In genomic region chr16:23953189-23953958, GRCm38 (mm10) we compare ENCODE assay signal across 10 mouse cellular contexts. TPM values are rescaled to one million over a fixed set of nuclear protein-coding genes. Genes with fewer than 3 reads are reported as not detected.
DNase-seq lines count a peak whose midpoint lies in the region; ATAC-seq and TF ChIP-seq lines count a peak whose summit lies in the region.
"Had no signal": no experiment of that assay in that cellular context is flagged by ENCODE, and none has a peak within 500 bp of the region (broad histone marks: within the 10 kb centered on the region; RNA-seq: fewer than 3 reads in every experiment).

No protein-coding gene starts in this region.

- no peak for TF ChIP-seq POLR2A in bone marrow, adult 2 months (IDR thresholded peaks at IDR 0.05; ENCODE audit: borderline replicate concordance, control insufficient read depth, low read depth, low read length)

- H3K9me3 ChIP-seq in forebrain, embryonic 14.5 days (replicated peaks; ENCODE audit: control insufficient read depth, low read length), result no peaks in the 10 kb centered on the region
- H3K9me3 ChIP-seq: stomach, embryonic 15.5 days had no signal

- no peaks in the 10 kb centered on the region for H3K27me3 ChIP-seq in forebrain, embryonic 14.5 days (replicated peaks; ENCODE audit: control insufficient read depth, insufficient read depth, low read length)
- H3K27me3 ChIP-seq: stomach, embryonic 15.5 days had no signal

- H3K27ac ChIP-seq in bone marrow, adult 2 months (ENCODE audit: control insufficient read depth, insufficient read depth, low read depth, low read length, poor library complexity), result no peak overlapping the region
- no peak overlapping the region for H3K27ac ChIP-seq in forebrain, embryonic 14.5 days (ENCODE audit: low read depth, low read length)
- H3K27ac ChIP-seq: stomach, embryonic 15.5 days had no signal

- peak; percentile 72 for ATAC-seq in forebrain, embryonic 14.5 days

- H3K36me3 ChIP-seq in forebrain, embryonic 14.5 days (ENCODE audit: control insufficient read depth, insufficient read depth, low read length), result no peaks in the 10 kb centered on the region
- H3K36me3 ChIP-seq: stomach, embryonic 15.5 days had no signal

- no peak overlapping the region for H3K4me3 ChIP-seq in bone marrow, adult 2 months (replicated peaks; ENCODE audit: control insufficient read depth, low read depth, low read length)
- no peak overlapping the region for H3K4me3 ChIP-seq in forebrain, embryonic 14.5 days (ENCODE audit: low read depth, low read length)
- H3K4me3 ChIP-seq: stomach, embryonic 15.5 days had no signal

- peak; percentile 63 for DNase-seq in gastrocnemius, adult 18-20 months (ENCODE audit: low spot score)
- no peak for DNase-seq in gastrocnemius, adult 8-10 months (ENCODE audit: low spot score in 2 of 2)
- peak; percentile 54 for DNase-seq in 416B (ENCODE audit: low read depth)
- peak; percentile 76 for DNase-seq in forebrain, embryonic 14.5 days (ENCODE audit: low spot score)
- DNase-seq in kidney, postnatal 10 days, result peak; percentile 82
- peak; percentile 38 for DNase-seq in lung, postnatal 25 days (ENCODE audit: low spot score)
- peak; percentile 29 to 72 for DNase-seq in spleen, postnatal 4 days (ENCODE audit: low spot score in 2 of 2)

- no peak overlapping the region for H3K4me2 ChIP-seq in forebrain, embryonic 14.5 days (ENCODE audit: low read length)
- H3K4me2 ChIP-seq: stomach, embryonic 15.5 days had no signal

- H3K9ac ChIP-seq in forebrain, embryonic 14.5 days (ENCODE audit: low read length), result no peak overlapping the region
- H3K9ac ChIP-seq: stomach, embryonic 15.5 days had no signal

- 59% methylated on average over 11 of the region's 11 CpGs for WGBS in bone marrow, adult 2 months
- WGBS in forebrain, embryonic 14.5 days, result 45% methylated on average over 11 of the region's 11 CpGs

- no peaks in the 10 kb centered on the region for H3K4me1 ChIP-seq in bone marrow, adult 2 months (ENCODE audit: control insufficient read depth, insufficient read depth, low read length)
- H3K4me1 ChIP-seq in forebrain, embryonic 14.5 days (ENCODE audit: control insufficient read depth, insufficient read depth, low read length), result no peaks in the 10 kb centered on the region
- H3K4me1 ChIP-seq: stomach, embryonic 15.5 days had no signal

- peak; percentile 41; the same call in 1 of the 2 replicates for TF ChIP-seq CTCF in bone marrow, adult 2 months (IDR thresholded peaks at IDR 0.05; ENCODE audit: control insufficient read depth, insufficient read depth, low read length)

RNA-seq across cellular contexts. Expression of gene Rtp2, which starts 21.2 kb away (rescaled TPM):
- not detected for total RNA-seq in gastrocnemius, adult 18-20 months (2021)
- total RNA-seq in gastrocnemius, adult 8-10 months (2022), result not detected
- not detected in 2 replicates for polyA plus RNA-seq in bone marrow, adult 2 months (2011; ENCODE audit: insufficient read depth, insufficient read length, low replicate concordance, missing spikeins)
- polyA plus RNA-seq in forebrain, embryonic 14.5 days (2014; fragmentation: Nextera tagmentation; extraction: Ambion mirVana), result not detected in 2 replicates
- polyA plus RNA-seq: stomach, embryonic 15.5 days had no signal

RNA-seq across cellular contexts. Expression of gene Gm37419, which starts 34.9 kb away (rescaled TPM):
- not detected for total RNA-seq in gastrocnemius, adult 18-20 months (2021)
- not detected for total RNA-seq in gastrocnemius, adult 8-10 months (2022)
- not detected in 2 replicates for polyA plus RNA-seq in bone marrow, adult 2 months (2011; ENCODE audit: insufficient read depth, insufficient read length, low replicate concordance, missing spikeins)
- not detected in 2 replicates for polyA plus RNA-seq in forebrain, embryonic 14.5 days (2014; fragmentation: Nextera tagmentation; extraction: Ambion mirVana)
- total RNA-seq: layer of hippocampus, adult 18-20 months had no signal
- polyA plus RNA-seq: stomach, embryonic 15.5 days had no signal

RNA-seq across cellular contexts. Expression of gene Bcl6, which starts 35.3 kb away (rescaled TPM):
- 10 to 100 TPM; 50.6 to 61.2 TPM for total RNA-seq in gastrocnemius, adult 18-20 months (2021)
- 10 to 100 TPM; 43.6 to 72.2 (median 55.8) TPM for total RNA-seq in gastrocnemius, adult 8-10 months (2022)
- 6.0 and 17.1 TPM in 2 replicates for polyA plus RNA-seq in bone marrow, adult 2 months (2011; ENCODE audit: insufficient read depth, insufficient read length, low replicate concordance, missing spikeins)
- polyA plus RNA-seq in forebrain, embryonic 14.5 days (2014; fragmentation: Nextera tagmentation; extraction: Ambion mirVana), result 1.3 and 1.7 TPM in 2 replicates

Comparison
In these comparisons a context has a peak if more than half of its experiments do, and no peak if none do; other contexts are left out.
1. DNase-seq: peak in gastrocnemius, adult 18-20 months (single experiment), 416B (single experiment), forebrain, embryonic 14.5 days (single experiment), kidney, postnatal 10 days (single experiment), lung, postnatal 25 days (single experiment) and spleen, postnatal 4 days (2 of 2); none in gastrocnemius, adult 8-10 months (0 of 2).